Mouse (Mus musculus): ENCODE results near the gene Lrrtm4.

Gene Lrrtm4

DNA sequence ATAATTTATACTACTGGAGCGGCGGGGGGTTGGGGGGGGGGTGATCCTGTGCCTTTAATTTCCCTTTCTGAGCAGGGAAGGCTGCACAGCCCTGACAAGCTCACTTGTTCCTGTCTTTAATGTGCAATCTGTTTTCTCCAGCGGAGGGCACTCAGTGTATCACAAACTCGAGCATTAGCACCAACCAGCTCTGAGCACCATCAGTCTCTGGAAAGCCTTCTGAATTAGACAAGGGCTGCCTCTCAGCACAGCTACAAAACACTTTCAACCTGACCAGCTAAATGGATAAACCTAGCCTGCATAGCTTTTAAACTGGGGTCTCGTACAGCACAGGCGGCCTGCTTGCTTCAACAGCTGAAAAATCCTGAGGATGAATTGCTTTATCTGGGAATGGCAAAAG lies at the start of gene Lrrtm4:
Lrrtm4 (plus strand) TSS at position 113 of the 400 bp plus-strand sequence.
- peak; percentile 57 for DNase-seq

- DNase-seq, result peak; percentile 22
These were observed 648 bp downstream of the Lrrtm4 start for GRCm38 (mm10) chr6:80019189-80019860.

DNA sequence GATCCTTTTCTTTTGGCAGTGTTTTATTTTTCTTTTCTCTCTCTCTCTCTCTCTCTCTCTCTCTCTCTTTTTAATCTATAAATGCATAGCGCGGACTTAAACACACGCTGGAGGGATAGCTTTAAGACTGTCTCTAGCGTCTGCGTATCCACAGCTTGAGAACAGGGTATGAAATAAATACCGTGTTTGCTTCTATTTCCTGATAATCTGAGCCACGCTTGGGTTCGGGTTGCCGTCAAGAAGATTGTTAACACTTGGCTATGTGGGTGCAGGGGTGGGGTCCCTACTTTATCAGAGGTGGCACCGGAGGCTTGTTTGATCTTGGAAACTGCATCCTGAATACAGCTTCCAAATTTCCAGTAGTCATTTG lies 1.2 kb downstream of the Lrrtm4 start:
- peak; percentile 23 for DNase-seq

DNA sequence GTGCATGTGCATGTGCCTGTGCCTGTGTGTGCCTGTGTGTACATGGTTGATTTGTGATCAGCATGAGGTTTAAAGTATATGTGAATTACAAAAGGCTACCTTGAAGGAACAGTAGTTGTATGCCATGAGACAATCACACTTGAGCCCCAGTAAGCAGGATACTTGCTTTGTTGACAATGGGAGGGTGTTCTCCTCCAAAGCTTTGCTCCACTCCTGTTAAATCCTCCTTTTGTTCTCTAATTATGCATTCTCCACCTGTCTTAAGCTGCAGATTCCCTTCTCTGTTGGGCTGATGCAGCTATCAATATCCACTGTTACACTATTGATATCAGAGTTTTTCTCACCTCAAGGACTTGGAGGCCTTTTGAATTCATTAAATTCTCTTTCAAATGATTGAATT lies 38.2 kb downstream of the Lrrtm4 start:
- no peak for DNase-seq

GRCm38 (mm10) chr6:80078001-80078400 lies 59.3 kb downstream of the Lrrtm4 start:
- no peak for DNase-seq

DNA sequence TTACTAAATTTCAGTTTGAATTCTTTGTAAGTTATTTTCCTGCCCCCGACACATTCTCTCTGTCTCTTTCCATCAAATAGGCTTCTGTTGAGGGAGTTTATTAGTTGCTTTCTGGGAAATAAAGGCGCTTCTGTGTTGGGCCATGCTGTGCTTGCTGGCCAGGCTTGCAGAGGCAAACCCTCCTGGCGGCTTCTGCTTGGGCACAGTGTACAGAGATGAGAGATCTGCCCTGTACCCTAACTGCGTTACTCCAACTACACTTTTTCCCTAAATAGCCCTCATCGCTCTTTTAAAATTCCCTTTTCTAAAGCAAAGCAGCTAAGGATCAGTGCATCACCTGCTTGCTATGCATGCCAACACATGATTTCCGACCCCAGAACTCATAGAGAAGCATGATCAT lies 60.6 kb downstream of the Lrrtm4 start:
- no peak for DNase-seq

- no peak for DNase-seq
These were observed 76.2 kb downstream of the Lrrtm4 start for GRCm38 (mm10) chr6:80094909-80095308.

GRCm38 (mm10) chr6:80105343-80105742 lies 86.7 kb downstream of the Lrrtm4 start:
- no peak for DNase-seq

- DNase-seq, result no peak
These were observed 87.2 kb downstream of the Lrrtm4 start for GRCm38 (mm10) chr6:80105843-80106242.

DNA sequence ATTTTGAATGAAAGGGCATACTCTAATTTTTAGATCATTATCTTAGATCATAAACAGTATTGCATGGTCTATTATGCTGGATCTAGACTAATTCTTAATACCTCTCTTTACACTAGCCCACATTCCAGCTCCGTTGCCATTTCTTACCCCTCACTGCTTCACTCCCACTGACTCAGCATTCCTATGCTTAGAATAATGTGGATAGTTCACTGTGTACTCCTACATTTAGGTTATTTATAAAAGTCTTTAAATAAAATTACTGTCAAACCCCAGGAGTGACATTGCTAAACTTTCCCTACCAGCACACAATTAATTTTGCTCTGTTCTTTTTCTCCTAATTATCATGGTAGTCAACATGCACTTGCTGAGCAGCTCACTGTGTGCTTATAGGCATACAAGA lies 107.7 kb downstream of the Lrrtm4 start:
- DNase-seq, result no peak

GRCm38 (mm10) chr6:80162585-80162984 lies 143.9 kb downstream of the Lrrtm4 start:
- DNase-seq, result no peak

DNA sequence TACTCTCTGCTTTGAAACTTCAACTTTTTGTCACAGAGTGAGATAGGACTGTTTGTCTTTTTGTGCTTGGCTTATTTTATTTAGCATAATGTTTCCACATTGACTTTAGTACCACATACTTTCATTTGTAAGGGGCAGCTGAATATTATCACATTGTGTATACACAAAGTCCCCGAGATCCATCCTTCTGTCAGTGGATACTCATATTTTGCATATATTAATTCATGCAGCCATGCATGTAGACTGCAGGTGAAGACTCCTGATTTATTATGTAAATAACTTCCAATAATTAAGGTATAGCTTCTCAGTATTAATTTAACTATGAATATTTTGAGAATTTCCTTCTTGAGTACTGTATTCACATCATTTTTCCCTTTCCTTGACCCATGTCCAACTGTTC lies 163.2 kb downstream of the Lrrtm4 start:
- DNase-seq, result no peak

- DNase-seq, result no peak
These were observed 163.7 kb downstream of the Lrrtm4 start for GRCm38 (mm10) chr6:80182353-80182752.

DNA sequence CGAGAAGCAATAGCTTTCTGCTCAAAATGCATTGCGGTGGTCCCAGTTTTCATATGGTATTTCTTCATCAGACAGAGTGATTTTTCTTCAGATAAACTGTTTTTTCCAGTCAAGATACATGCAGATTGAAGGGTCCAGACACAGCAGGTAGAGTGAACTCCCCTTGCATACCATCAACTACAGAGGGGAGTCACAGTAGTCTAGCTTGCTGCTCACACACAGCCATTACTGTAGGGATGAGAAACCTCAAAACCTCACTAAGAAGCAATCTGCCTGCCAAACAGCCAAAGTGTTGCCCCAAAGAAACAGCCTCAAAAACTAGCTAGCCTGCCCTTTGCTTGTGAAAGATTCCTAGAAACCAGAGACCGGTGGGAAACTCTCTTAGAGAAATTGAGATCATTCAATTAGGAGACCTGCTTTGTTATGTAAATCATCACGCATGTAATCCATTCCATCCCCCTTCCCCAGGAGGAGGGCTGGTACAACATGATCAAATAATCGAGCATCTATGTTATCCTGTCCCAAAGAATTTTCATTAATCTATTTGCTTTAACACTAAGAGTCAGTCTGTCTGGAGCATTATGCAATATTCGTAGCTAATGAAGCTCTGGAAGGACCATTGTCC lies 166.9 kb downstream of the Lrrtm4 start:
- DNase-seq, result peak; percentile 7

- DNase-seq, result no peak
These were observed 168.1 kb downstream of the Lrrtm4 start for GRCm38 (mm10) chr6:80186791-80187190.

GRCm38 (mm10) chr6:80209476-80209875 lies 190.8 kb downstream of the Lrrtm4 start:
- DNase-seq, result no peak

- no peak for DNase-seq
These were observed 191.6 kb downstream of the Lrrtm4 start for GRCm38 (mm10) chr6:80210281-80210680.

DNA sequence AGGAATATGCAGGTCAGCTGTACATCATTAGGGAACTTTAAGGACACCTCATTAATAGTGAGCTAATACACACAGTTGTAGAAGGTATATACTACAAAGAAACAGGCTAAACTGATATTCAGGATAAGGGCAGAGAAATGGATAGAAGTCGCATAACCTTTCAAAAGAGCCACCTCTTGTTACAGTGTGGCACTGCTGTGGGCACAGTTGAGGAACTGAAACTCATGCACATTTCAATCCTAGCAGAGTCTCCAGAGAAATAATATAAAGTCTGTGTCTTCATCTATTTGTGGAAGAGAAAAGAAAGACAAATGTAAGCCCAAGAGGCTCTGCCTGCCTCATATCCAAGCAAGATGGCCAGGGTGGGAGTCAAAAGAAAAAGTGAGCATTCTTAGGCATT lies 242.9 kb downstream of the Lrrtm4 start:
- no peak for DNase-seq

GRCm38 (mm10) chr6:80263972-80264371 lies 245.3 kb downstream of the Lrrtm4 start:
- DNase-seq, result peak; percentile 5

- DNase-seq, result no peak
These were observed 245.9 kb downstream of the Lrrtm4 start for GRCm38 (mm10) chr6:80264584-80264983.

- DNase-seq, result no peak
These were observed 247.1 kb downstream of the Lrrtm4 start for GRCm38 (mm10) chr6:80265746-80266145.

- peak; percentile 20 for DNase-seq
These were observed 268.3 kb downstream of the Lrrtm4 start for GRCm38 (mm10) chr6:80286968-80287367.

DNA sequence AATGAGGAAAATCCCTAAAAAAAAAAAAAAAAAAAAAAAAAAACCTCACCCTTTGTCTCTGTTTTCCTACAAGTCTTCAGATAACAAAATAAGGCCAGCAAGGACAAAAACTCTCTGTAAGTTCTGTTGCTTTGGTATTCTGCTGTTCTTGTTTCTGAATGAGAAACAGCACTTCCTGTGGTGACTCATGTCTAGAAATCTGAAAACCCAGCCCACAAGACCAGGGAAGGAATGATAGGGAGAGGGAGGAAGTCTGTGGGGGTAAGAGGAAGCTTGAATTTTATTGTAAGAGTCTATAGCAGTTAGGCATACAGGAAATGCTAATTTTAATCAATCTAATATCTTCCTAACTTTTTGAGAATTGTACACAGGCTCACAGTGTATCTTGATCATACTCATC lies 283.2 kb downstream of the Lrrtm4 start:
- DNase-seq, result no peak

GRCm38 (mm10) chr6:80303568-80303967 lies 284.9 kb downstream of the Lrrtm4 start:
- no peak for DNase-seq

GRCm38 (mm10) chr6:80328391-80328790 lies 309.7 kb downstream of the Lrrtm4 start:
- DNase-seq, result no peak
